ENCODE assay signal across 9 mouse cellular contexts in the genomic region with DNA sequence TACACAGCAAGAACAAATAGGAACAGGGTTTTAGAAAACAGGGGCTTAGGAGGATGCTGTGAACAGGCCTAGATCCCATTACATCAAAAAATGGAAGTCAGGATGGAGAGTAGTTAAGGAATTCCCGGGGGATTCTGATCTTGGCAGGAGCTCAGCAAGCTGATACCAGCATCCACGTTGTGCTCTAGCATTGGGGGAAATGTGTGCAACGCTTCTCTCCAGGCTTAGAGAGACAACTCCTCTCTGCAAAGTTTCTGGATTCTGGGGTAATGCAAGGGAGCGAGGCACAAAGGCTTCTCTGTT.
DNase-seq lines count a peak whose midpoint lies in the region; ATAC-seq and TF ChIP-seq lines count a peak whose summit lies in the region.
"Had no signal": no experiment of that assay in that cellular context is flagged by ENCODE, and none has a peak within 500 bp of the region (broad histone marks: within the 10 kb centered on the region; RNA-seq: fewer than 3 reads in every experiment).

No protein-coding gene starts in this region.

- 40% methylated on average over 4 of the region's 4 CpGs for WGBS in kidney, adult 2 months
- 34% methylated on average over 4 of the region's 4 CpGs for WGBS in kidney, embryonic 16.5 days

- H3K27ac ChIP-seq in kidney, adult 2 months (ENCODE audit: insufficient read depth, low read depth, low read length), result no peak overlapping the region
- H3K27ac ChIP-seq in kidney, embryonic 16.5 days (ENCODE audit: low read length), result no peak overlapping the region

- H3K4me3 ChIP-seq in kidney, adult 2 months (ENCODE audit: insufficient read depth, low read depth, low read length), result no peak overlapping the region
- no peak overlapping the region for H3K4me3 ChIP-seq in kidney, embryonic 16.5 days (ENCODE audit: low read length)
- H3K4me3 ChIP-seq: myocyte had no signal

- H3K36me3 ChIP-seq in kidney, adult 2 months (ENCODE audit: control insufficient read depth, insufficient read depth, low read length), result no peaks in the 10 kb centered on the region
- H3K36me3 ChIP-seq in kidney, embryonic 16.5 days (ENCODE audit: insufficient read depth, low read length), result no peaks in the 10 kb centered on the region

- TF ChIP-seq POLR2A in kidney, adult 2 months (IDR thresholded peaks at IDR 0.05; ENCODE audit: low read depth, low read length), result no peak

- ATAC-seq in kidney, embryonic 16.5 days (ENCODE audit: low FRiP score, low TSS enrichment), result no peak

- H3K27me3 ChIP-seq in kidney, adult 2 months (replicated peaks; ENCODE audit: control insufficient read depth, insufficient read depth, low read length), result no peaks in the 10 kb centered on the region
- H3K27me3 ChIP-seq in kidney, embryonic 16.5 days (ENCODE audit: insufficient read depth, low read length), result no peaks in the 10 kb centered on the region

- H3K4me1 ChIP-seq in kidney, adult 2 months (ENCODE audit: control insufficient read depth, insufficient read depth, low read length), result no peaks in the 10 kb centered on the region
- H3K4me1 ChIP-seq in kidney, embryonic 16.5 days (ENCODE audit: insufficient read depth, low read length), result peaks cover 4% of the 10 kb centered on the region; the same call in 1 of the 2 replicates

- H3K4me2 ChIP-seq in kidney, embryonic 16.5 days (replicated peaks; ENCODE audit: low read depth, low read length), result no peak overlapping the region

- H3K9me3 ChIP-seq in kidney, embryonic 16.5 days (ENCODE audit: low read length), result no peaks in the 10 kb centered on the region

- peak; percentile 41 for DNase-seq in kidney, adult 2 months
- peak; percentile 56 for DNase-seq in embryo, embryonic 10.5 days (ENCODE audit: low spot score)
- peak; percentile 73 for DNase-seq in heart, adult 8-10 months (ENCODE audit: low spot score)
- peak; percentile 38 to 61 for DNase-seq in kidney, postnatal 25 days
- no peak for DNase-seq in thymus, postnatal 0 days (ENCODE audit: low spot score)
- no peak for DNase-seq in cerebellum, adult 8-10 months
- no peak for DNase-seq in frontal cortex, postnatal 14 days (ENCODE audit: low spot score in 2 of 2)

- H3K9ac ChIP-seq in kidney, embryonic 16.5 days (replicated peaks; ENCODE audit: low read length), result no peak overlapping the region

- no peak for TF ChIP-seq CTCF in kidney, adult 2 months (conservative IDR thresholded peaks at IDR 0.05; ENCODE audit: insufficient read depth, insufficient read length, low read depth, low read length)

Comparison
In these comparisons a context has a peak if more than half of its experiments do, and no peak if none do; other contexts are left out.
1. DNase-seq: peak in kidney, adult 2 months (single experiment), embryo, embryonic 10.5 days (single experiment), heart, adult 8-10 months (single experiment) and kidney, postnatal 25 days (2 of 2); none in thymus, postnatal 0 days (single experiment), cerebellum, adult 8-10 months (single experiment) and frontal cortex, postnatal 14 days (0 of 2).